Mouse (Mus musculus): Measurements from ENCODE around the gene 4931429L15Rik. TPM values are rescaled to one million over a fixed set of nuclear protein-coding genes. Genes with fewer than 3 reads are reported as not detected.
"Not testable (repeated sequence)": the region's sequence is repeated elsewhere in the genome, so short reads cannot be mapped to it uniquely, and the experiment has no call there.

The 4931429L15Rik gene
- not detected for total RNA-seq (2018; cell fraction: chromatin; rRNA removed)
- total RNA-seq (2018; cell fraction: cytosol; rRNA removed): not detected
- not detected for total RNA-seq (2018; cell fraction: nucleus; rRNA removed)
- polyA plus RNA-seq (2018): not detected in 3 replicates

DNA sequence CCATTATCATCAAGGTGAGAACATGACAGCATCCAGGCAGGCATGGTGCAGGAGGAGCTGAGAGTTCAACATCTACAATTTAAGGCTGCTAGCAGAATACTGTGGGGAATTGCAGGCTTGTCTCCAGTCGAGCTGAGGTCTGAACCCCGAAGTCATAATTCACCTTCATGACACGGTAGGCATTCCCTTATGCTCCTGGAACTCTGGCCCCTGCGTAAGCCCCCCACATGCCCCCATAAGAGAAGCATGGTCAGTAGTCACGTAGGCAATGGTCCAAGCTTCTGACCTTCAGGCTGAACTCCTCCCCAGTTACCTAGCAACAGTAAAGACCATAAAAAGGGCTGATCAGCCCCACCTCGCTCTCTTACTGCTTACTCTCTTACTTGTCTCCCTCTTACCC lies at the start of gene 4931429L15Rik:
TSS of gene 4931429L15Rik (minus strand) at position 101 of the 400 bp plus-strand sequence.
- 74% methylated on average over 6 of the region's 6 CpGs for WGBS (ENCODE audit: missing documents)
- not testable (repeated sequence) for H3K79me2 ChIP-seq (ENCODE audit: inconsistent target)

GRCm38 (mm10) chr9:46362459-46362858 lies 42.7 kb upstream of the 4931429L15Rik start:
- Histone ChIP-seq H3K79me2 (ENCODE audit: inconsistent target) (no peaks in the 10 kb centered on the region), H3K27ac (no peak overlapping the region), H3K36me3 (ENCODE audit: inconsistent target) (no peaks in the 10 kb centered on the region), H3K4me3 (ENCODE audit: inconsistent target) (no peak overlapping the region)
- 0% methylated on average over 2 of the region's 2 CpGs for WGBS (ENCODE audit: missing documents)

More for the DNA sequence above, at the start of gene 4931429L15Rik:
- H3K4me3 ChIP-seq (ENCODE audit: inconsistent target); H3K36me3 ChIP-seq (ENCODE audit: inconsistent target); H3K27ac ChIP-seq: not testable (repeated sequence)

DNA sequence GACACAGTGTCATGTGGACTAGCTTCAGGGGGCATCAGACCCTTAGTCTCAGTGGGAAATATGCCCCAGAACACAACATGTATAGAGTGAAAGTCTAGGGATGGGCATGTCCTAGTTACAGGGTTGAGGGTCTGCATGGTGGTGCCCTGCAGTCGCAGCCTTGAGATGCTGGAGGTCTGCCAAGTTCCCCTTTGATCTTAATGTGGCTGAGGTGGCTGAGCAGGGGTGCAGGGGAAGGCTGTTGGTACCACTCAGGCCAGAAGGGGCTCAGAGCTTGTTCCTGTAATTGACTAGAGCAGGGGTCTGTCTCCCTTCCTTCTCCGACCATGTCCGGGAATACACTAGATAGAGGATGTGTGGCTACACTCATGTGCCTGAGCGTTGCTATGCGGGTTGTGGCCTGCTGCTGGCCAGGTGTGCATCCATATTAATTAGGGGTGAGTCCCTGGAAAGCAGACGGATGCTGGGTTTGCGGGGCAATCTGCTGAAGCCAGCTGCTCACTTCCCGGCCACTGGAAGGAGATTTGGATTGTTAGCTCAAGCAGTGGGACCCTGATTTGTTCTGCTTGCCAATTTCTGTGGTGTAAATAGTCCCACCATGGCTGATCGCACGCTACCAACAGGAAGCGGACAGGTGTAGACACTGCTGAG lies 41.8 kb upstream of the 4931429L15Rik start:
- H3K4me3 ChIP-seq (ENCODE audit: inconsistent target): no peak overlapping the region
- H3K79me2 ChIP-seq (ENCODE audit: inconsistent target): no peaks in the 10 kb centered on the region
- no peak overlapping the region for H3K27ac ChIP-seq
- H3K36me3 ChIP-seq (ENCODE audit: inconsistent target): no peaks in the 10 kb centered on the region
- WGBS (ENCODE audit: missing documents): 65% methylated on average over 11 of the region's 11 CpGs

DNA sequence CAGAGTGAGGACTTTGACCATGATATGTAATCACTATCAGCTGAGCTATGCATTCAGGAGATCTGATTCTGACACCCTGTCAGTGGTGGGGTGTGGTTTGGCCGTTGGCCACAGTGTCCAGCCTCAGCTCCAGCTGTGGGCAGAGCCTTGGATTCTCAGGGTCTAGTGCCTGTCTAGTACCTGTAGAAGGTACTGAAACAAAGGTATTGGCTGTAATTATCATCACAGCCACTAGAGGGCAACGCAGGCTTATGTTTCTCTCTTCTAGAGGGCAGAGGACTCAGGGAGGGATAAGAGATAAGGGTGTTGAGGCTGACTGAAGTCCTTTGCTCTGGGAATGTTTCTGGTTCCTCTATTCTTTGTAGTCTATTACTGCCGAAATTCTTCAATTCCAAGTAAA lies 34.2 kb upstream of the 4931429L15Rik start:
- no peaks in the 10 kb centered on the region for H3K79me2 ChIP-seq (ENCODE audit: inconsistent target)
- 2% methylated on average over 3 of the region's 3 CpGs for WGBS (ENCODE audit: missing documents)
- no peak overlapping the region for H3K4me3 ChIP-seq (ENCODE audit: inconsistent target)
- no peak overlapping the region for H3K27ac ChIP-seq
- no peaks in the 10 kb centered on the region for H3K36me3 ChIP-seq (ENCODE audit: inconsistent target)

DNA sequence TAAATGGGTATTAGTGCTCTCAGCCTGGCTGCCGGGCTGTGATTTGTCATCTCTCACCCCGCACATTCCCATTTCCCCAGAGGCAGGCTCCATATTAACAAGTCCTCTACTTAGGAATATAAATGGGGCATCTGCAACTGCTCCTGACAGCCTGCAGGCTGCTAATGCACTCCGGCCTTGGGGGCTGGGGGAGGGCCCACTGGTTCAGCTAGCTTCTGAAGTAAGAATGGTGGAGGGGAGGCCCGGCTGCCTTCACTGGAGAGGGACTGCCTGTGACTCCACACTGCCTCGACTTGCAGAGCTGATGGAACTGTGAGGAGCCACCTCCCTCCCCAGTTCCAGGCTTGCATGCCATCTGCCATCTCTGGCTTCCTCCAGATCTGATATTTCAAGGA lies 33.5 kb upstream of the 4931429L15Rik start:
- H3K79me2 ChIP-seq (ENCODE audit: inconsistent target): no peaks in the 10 kb centered on the region
- H3K4me3 ChIP-seq (ENCODE audit: inconsistent target): no peak overlapping the region
- 42% methylated on average over 5 of the region's 5 CpGs for WGBS (ENCODE audit: missing documents)
- H3K27ac ChIP-seq: no peak overlapping the region
- no peaks in the 10 kb centered on the region for H3K36me3 ChIP-seq (ENCODE audit: inconsistent target)

- Histone ChIP-seq H3K36me3 (ENCODE audit: inconsistent target) (no peaks in the 10 kb centered on the region), H3K79me2 (ENCODE audit: inconsistent target) (no peaks in the 10 kb centered on the region), H3K27ac (no peak overlapping the region), H3K4me3 (ENCODE audit: inconsistent target) (no peak overlapping the region)
- WGBS (ENCODE audit: missing documents): 62% methylated on average over 11 of the region's 12 CpGs
Measured at GRCm38 (mm10) chr9:46352651-46353329, 33.0 kb upstream of the 4931429L15Rik start.

DNA sequence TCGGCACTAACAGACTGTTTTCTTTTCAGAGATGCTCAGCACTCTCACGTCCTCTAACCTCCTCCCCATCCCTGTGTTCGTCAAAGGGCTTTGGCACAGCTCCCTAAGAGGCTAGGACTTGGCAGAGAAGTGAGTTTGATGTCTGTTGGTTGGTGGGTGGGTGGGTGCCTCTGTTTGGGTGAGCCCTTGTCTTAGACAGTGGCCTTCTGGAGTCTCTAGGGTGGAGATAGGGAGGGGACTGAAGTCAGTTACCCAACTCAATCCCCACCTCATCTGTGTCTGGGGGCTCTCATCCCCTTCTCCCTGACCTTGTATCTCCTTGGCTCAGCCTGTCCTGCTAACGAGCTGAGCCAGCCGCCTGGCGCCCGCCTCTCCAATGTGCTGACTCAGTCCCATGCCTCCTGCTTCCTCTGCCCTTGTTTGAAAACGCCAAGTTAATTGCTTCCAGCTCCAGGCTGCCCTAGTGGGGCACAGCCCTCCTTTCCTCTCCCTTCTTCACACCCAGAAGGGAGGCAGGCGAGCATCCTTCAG lies 30.7 kb upstream of the 4931429L15Rik start:
- H3K4me3 ChIP-seq (ENCODE audit: inconsistent target): no peak overlapping the region
- no peak overlapping the region for H3K27ac ChIP-seq
- no peaks in the 10 kb centered on the region for H3K79me2 ChIP-seq (ENCODE audit: inconsistent target)
- no peaks in the 10 kb centered on the region for H3K36me3 ChIP-seq (ENCODE audit: inconsistent target)
- WGBS (ENCODE audit: missing documents): 31% methylated on average over 9 of the region's 9 CpGs

DNA sequence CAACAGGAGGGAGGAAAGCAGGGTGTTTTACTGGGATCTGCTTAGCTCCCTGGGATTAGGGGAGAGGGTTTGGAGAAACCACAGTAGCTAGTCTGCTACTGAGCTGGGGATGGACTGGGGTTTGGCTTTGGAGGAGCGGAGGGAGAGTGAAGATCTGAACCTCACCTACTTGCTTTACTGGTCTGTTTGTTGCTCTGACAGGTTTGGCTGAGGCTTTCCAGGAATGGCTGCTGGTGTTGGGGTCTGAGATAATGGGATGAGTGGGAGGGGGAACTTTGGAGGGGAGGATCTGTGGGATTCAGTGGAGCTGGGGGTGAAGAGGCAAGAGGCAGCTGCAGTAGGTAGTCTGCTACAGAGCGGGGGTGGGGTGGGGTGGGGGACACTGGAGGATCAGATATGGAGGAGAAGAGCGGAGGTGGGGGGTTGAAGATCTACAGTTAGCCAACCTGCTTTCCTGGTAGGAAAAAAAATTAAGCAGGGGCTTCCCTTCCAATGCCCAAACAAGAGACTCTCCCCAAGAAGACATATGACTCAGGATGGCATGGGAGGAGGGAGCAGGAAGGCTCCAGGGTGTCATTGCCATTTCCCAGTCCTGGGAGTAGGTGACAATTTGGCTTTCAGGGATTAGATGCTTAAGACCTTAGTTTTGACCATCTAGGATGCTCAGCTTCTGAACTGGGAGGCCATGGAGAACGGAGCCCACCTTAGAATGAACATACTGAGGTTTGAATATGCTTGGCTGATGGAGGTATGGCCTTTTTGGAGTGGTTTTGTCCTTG lies 26.3 kb upstream of the 4931429L15Rik start:
- H3K4me3 ChIP-seq (ENCODE audit: inconsistent target): no peak overlapping the region
- no peak overlapping the region for H3K27ac ChIP-seq
- no peaks in the 10 kb centered on the region for H3K36me3 ChIP-seq (ENCODE audit: inconsistent target)
- H3K79me2 ChIP-seq (ENCODE audit: inconsistent target): no peaks in the 10 kb centered on the region
- WGBS (ENCODE audit: missing documents): 79% methylated on average over 4 of the region's 4 CpGs

GRCm38 (mm10) chr9:46339051-46339652 lies 19.4 kb upstream of the 4931429L15Rik start:
- no peak overlapping the region for H3K27ac ChIP-seq
- H3K36me3 ChIP-seq (ENCODE audit: inconsistent target): no peaks in the 10 kb centered on the region
- H3K4me3 ChIP-seq (ENCODE audit: inconsistent target): no peak overlapping the region
- 88% methylated on average over 4 of the region's 4 CpGs for WGBS (ENCODE audit: missing documents)
- no peaks in the 10 kb centered on the region for H3K79me2 ChIP-seq (ENCODE audit: inconsistent target)

GRCm38 (mm10) chr9:46338384-46338783 lies 18.6 kb upstream of the 4931429L15Rik start:
- H3K27ac ChIP-seq: no peak overlapping the region
- H3K36me3 ChIP-seq (ENCODE audit: inconsistent target): no peaks in the 10 kb centered on the region
- 86% methylated on average over 4 of the region's 4 CpGs for WGBS (ENCODE audit: missing documents)
- no peak overlapping the region for H3K4me3 ChIP-seq (ENCODE audit: inconsistent target)
- no peaks in the 10 kb centered on the region for H3K79me2 ChIP-seq (ENCODE audit: inconsistent target)

- Histone ChIP-seq H3K36me3 (ENCODE audit: inconsistent target) (no peaks in the 10 kb centered on the region), H3K79me2 (ENCODE audit: inconsistent target) (no peaks in the 10 kb centered on the region), H3K4me3 (ENCODE audit: inconsistent target) (no peak overlapping the region), H3K27ac (no peak overlapping the region)
- WGBS (ENCODE audit: missing documents): 54% methylated on average over 3 of the region's 3 CpGs
Measured at GRCm38 (mm10) chr9:46337852-46338291, 18.1 kb upstream of the 4931429L15Rik start.

DNA sequence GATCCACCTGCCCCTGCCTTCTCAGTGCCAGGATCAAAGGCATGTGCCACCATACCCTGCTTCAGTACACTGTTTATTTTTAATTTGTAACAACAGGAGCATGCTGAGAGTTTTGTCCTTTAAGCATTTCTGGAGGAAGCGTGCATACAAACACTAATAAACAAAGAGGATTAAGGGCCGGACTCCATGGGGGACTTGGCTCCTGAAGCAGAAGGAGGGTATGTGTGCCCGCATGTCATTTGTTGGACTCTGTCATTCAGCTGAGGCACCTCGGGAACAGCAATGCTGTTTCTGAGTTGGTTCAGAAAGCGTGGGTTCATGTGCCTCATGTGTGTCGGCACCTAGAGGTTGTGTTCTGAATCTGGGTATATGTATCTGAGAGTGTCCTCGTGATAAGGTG lies 17.5 kb upstream of the 4931429L15Rik start:
- H3K4me3 ChIP-seq (ENCODE audit: inconsistent target): no peak overlapping the region
- H3K79me2 ChIP-seq (ENCODE audit: inconsistent target): no peaks in the 10 kb centered on the region
- WGBS (ENCODE audit: missing documents): 90% methylated on average over 7 of the region's 7 CpGs
- H3K36me3 ChIP-seq (ENCODE audit: inconsistent target): no peaks in the 10 kb centered on the region
- H3K27ac ChIP-seq: no peak overlapping the region

GRCm38 (mm10) chr9:46336294-46336693 lies 16.5 kb upstream of the 4931429L15Rik start:
- H3K36me3 ChIP-seq (ENCODE audit: inconsistent target); H3K27ac ChIP-seq; H3K79me2 ChIP-seq (ENCODE audit: inconsistent target); H3K4me3 ChIP-seq (ENCODE audit: inconsistent target): not testable (repeated sequence)
- 85% methylated on average over 10 of the region's 14 CpGs for WGBS (ENCODE audit: missing documents)

- Histone ChIP-seq H3K79me2 (ENCODE audit: inconsistent target) (no peaks in the 10 kb centered on the region), H3K4me3 (ENCODE audit: inconsistent target) (no peak overlapping the region), H3K36me3 (ENCODE audit: inconsistent target) (no peaks in the 10 kb centered on the region), H3K27ac (no peak overlapping the region)
- WGBS (ENCODE audit: missing documents): 84% methylated on average over 9 of the region's 10 CpGs
Measured at GRCm38 (mm10) chr9:46335461-46335995, 15.7 kb upstream of the 4931429L15Rik start.
